Mouse (Mus musculus): ENCODE data around the gene Arhgef17.

Gene Arhgef17

GRCm38 (mm10) chr7:100931926-100932480 lies at the start of gene Arhgef17:
TSS of gene Arhgef17 (minus strand) at chr7:100932107.
- DNase-seq (ENCODE audit: low read depth, low spot score): peak; percentile 88

- no peak for DNase-seq (ENCODE audit: low read depth, low spot score)
Measured at GRCm38 (mm10) chr7:100979175-100979574, 47.3 kb upstream of the Arhgef17 start.

- no peak for DNase-seq (ENCODE audit: low read depth, low spot score)
Measured at GRCm38 (mm10) chr7:100978171-100978570, 46.3 kb upstream of the Arhgef17 start.

GRCm38 (mm10) chr7:100974135-100974903 lies 42.4 kb upstream of the Arhgef17 start, which contains the start of gene P2ry6:
TSS of gene P2ry6 (minus strand) at chr7:100974649.
- DNase-seq (ENCODE audit: low read depth, low spot score): no peak

GRCm38 (mm10) chr7:100972875-100973274 lies 41.0 kb upstream of the Arhgef17 start:
- no peak for DNase-seq (ENCODE audit: low read depth, low spot score)

- no peak for DNase-seq (ENCODE audit: low read depth, low spot score)
Measured at GRCm38 (mm10) chr7:100968874-100969659, 37.2 kb upstream of the Arhgef17 start.

GRCm38 (mm10) chr7:100968376-100968775 lies 36.5 kb upstream of the Arhgef17 start:
- no peak for DNase-seq (ENCODE audit: low read depth, low spot score)

GRCm38 (mm10) chr7:100967850-100968249 lies 35.9 kb upstream of the Arhgef17 start:
- DNase-seq (ENCODE audit: low read depth, low spot score): no peak

GRCm38 (mm10) chr7:100966014-100966413 lies 34.1 kb upstream of the Arhgef17 start:
- DNase-seq (ENCODE audit: low read depth, low spot score): no peak

GRCm38 (mm10) chr7:100965079-100965478 lies 33.2 kb upstream of the Arhgef17 start:
- DNase-seq (ENCODE audit: low read depth, low spot score): peak; percentile 22

GRCm38 (mm10) chr7:100964242-100964641 lies 32.3 kb upstream of the Arhgef17 start:
- no peak for DNase-seq (ENCODE audit: low read depth, low spot score)

GRCm38 (mm10) chr7:100963381-100963780 lies 31.5 kb upstream of the Arhgef17 start:
- no peak for DNase-seq (ENCODE audit: low read depth, low spot score)

- DNase-seq (ENCODE audit: low read depth, low spot score): no peak
Measured at GRCm38 (mm10) chr7:100961146-100961545, 29.2 kb upstream of the Arhgef17 start.

GRCm38 (mm10) chr7:100960462-100960861 lies 28.6 kb upstream of the Arhgef17 start:
- DNase-seq (ENCODE audit: low read depth, low spot score): no peak

- peak; percentile 19 for DNase-seq (ENCODE audit: low read depth, low spot score)
Measured at GRCm38 (mm10) chr7:100958426-100958825, 26.5 kb upstream of the Arhgef17 start.

- no peak for DNase-seq (ENCODE audit: low read depth, low spot score)
Measured at GRCm38 (mm10) chr7:100952686-100953085, 20.8 kb upstream of the Arhgef17 start.

- no peak for DNase-seq (ENCODE audit: low read depth, low spot score)
Measured at GRCm38 (mm10) chr7:100951903-100952302, 20.0 kb upstream of the Arhgef17 start.

- no peak for DNase-seq (ENCODE audit: low read depth, low spot score)
Measured at GRCm38 (mm10) chr7:100950481-100951010, 18.6 kb upstream of the Arhgef17 start.

GRCm38 (mm10) chr7:100950031-100950430 lies 18.1 kb upstream of the Arhgef17 start:
- no peak for DNase-seq (ENCODE audit: low read depth, low spot score)

GRCm38 (mm10) chr7:100944738-100945137 lies 12.8 kb upstream of the Arhgef17 start:
- DNase-seq (ENCODE audit: low read depth, low spot score): no peak

- DNase-seq (ENCODE audit: low read depth, low spot score): no peak
Measured at GRCm38 (mm10) chr7:100944306-100944705, 12.4 kb upstream of the Arhgef17 start.

Data from embryo, embryonic 11.5 days (tissue).